Mouse (Mus musculus) gastrocnemius, postnatal 36 days (tissue): ENCODE results near the gene Hpse2. TPM values are rescaled to one million over a fixed set of nuclear protein-coding genes. Genes with fewer than 3 reads are reported as not detected.

Source experiments
- DNase-seq, 2 experiments: peaks; one replicate each; pipeline ENCODE4 v3.0.0; 2022
- intact Hi-C: fragments of 180-260 bp; cut with DNase I; formaldehyde crosslinking; loops from one replicate; pipeline ENCODE4 v1.15.1; 2025
- total RNA-seq, 2 experiments: library from RNA; stranded (reverse); gene quantifications; 2 replicates each; pipeline ENCODE4 v1.2.3; 2021

Hpse2 gene
- total RNA-seq, 2 experiments from 2014 or later = not detected

- intact Hi-C loops = loop anchor here (5.0 kb wide), 1 partner anchor 153 kb away; no protein-coding TSS in a partner anchor
Measured at GRCm38 (mm10) chr19:42745084-42745868, 642.9 kb downstream of the Hpse2 start.

GRCm38 (mm10) chr19:42744162-42744586 is 644.0 kb downstream of the Hpse2 start:
- intact Hi-C loops = no loop called here

More at GRCm38 (mm10) chr19:42745084-42745868, 642.9 kb downstream of the Hpse2 start:
- no peak for DNase-seq

GRCm38 (mm10) chr19:42743261-42743660 is 644.9 kb downstream of the Hpse2 start:
- DNase-seq = no peak
- intact Hi-C loops = no loop called here

More at GRCm38 (mm10) chr19:42744162-42744586, 644.0 kb downstream of the Hpse2 start:
- peak; percentile 39 to 46 for DNase-seq

- no peak for DNase-seq
- intact Hi-C loops = no loop called here
Measured at GRCm38 (mm10) chr19:42741884-42742283, 646.3 kb downstream of the Hpse2 start.

GRCm38 (mm10) chr19:42740163-42740899 is 647.8 kb downstream of the Hpse2 start:
- intact Hi-C loops = no loop called here

GRCm38 (mm10) chr19:42739734-42740133 is 648.4 kb downstream of the Hpse2 start:
- no peak for DNase-seq
- intact Hi-C loops = no loop called here

More at GRCm38 (mm10) chr19:42740163-42740899, 647.8 kb downstream of the Hpse2 start:
- no peak for DNase-seq

GRCm38 (mm10) chr19:42737753-42738152 is 650.4 kb downstream of the Hpse2 start:
- intact Hi-C loops = no loop called here
- DNase-seq = no peak

Other genes with a start within 250 kb of the Hpse2 start
- not detected for gene Cnnm1, start 52.1 kb upstream of the Hpse2 start, total RNA-seq
- 100 to 1,000 TPM; 336 to 420 TPM for gene Got1, start 136.2 kb upstream of the Hpse2 start, total RNA-seq
- not detected for gene Nkx2-3, start 224.0 kb upstream of the Hpse2 start, total RNA-seq